Mouse (Mus musculus): ENCODE results near the gene Stx8.

DNA sequence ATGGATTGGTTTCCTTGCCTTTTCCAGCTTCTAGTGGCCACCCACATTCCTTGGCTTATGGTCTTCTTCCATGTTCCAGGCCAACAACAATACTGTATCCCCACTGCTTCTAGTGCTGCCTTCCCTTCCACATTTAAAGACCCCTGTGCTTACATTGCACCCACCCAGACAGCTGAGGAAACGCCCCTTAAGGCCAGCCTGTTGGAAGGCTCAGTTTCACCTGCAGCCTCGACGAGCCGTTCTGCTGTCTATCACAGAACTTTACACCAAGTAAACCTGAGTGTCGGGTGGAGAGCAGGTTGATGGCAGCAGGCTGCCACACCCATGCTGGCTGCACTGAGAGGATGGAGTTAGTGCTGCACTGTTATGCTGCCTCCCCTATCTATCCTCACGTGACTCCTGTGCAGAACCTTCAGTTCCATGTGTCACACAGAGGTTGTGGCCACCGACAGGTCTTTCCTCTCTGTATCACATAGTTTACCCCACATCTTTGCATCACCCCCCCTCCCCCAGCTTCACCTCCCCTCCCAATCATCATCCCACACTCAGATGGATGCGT lies 57.9 kb downstream of the Stx8 start:
- TF ChIP-seq POLR2A (IDR thresholded peaks at IDR 0.05; ENCODE audit: extremely low read depth, insufficient read depth, low read length) = no peak
- no peak for TF ChIP-seq CTCF (IDR thresholded peaks at IDR 0.05; ENCODE audit: extremely low read depth, insufficient read depth, low read length)
